Mouse (Mus musculus): ENCODE measurements around the gene Lyplal1. TPM values are rescaled to one million over a fixed set of nuclear protein-coding genes. Genes with fewer than 3 reads are reported as not detected.

Gene Lyplal1
- polyA plus RNA-seq, 1 experiment from 2014 or later = 9.6 TPM

- Histone ChIP-seq H3K9ac (no peak overlapping the region), H3K9me3 (replicated peaks) (no peaks in the 10 kb centered on the region), H3K4me1 (peaks cover 4% of the 10 kb centered on the region), H3K4me3 (no peak overlapping the region), H3K4me2 (no peak overlapping the region), H3K36me3 (no peaks in the 10 kb centered on the region), H3K27ac (no peak overlapping the region), H3K27me3 (replicated peaks) (no peaks in the 10 kb centered on the region)
- no peak for ATAC-seq
- WGBS (ENCODE audit: insufficient replicate concordance) = 50% methylated on average over 5 of the region's 5 CpGs
These were observed 2.7 kb upstream of the Lyplal1 start for GRCm38 (mm10) chr1:186119856-186120255.

DNA sequence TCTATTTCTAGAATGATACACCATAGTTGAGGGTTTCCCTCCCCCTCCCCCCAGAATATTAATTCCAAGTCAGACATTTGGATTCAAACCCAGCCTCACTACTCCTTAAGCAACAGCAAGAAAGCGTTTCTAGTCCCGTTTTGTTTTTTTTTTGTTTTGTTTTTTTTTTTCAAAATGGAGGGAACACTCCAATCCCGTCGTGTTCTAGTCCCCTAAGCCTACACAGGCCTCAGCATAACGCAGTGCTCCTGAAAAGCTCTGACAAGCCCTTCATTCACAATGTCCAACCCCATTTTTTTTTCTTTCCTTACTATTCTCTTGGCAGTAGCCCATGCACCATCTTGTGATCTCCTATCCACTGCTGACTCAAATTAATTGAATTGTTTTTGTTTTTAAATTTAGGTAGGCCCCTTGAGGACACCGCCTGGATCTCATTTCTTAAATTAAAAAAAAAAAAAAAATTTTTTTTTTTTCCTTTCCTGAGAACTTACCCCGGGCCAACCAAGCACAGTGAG is 967 bp downstream of the Lyplal1 start:
- H3K9me3 ChIP-seq (replicated peaks) = no peaks in the 10 kb centered on the region
- H3K4me2 ChIP-seq = peak overlapping the region; percentile 77
- H3K4me3 ChIP-seq = peak overlapping the region; percentile 70; the same call in 1 of the 2 replicates
- H3K27ac ChIP-seq = no peak overlapping the region
- no peak overlapping the region for H3K9ac ChIP-seq
- H3K4me1 ChIP-seq = peaks cover 4% of the 10 kb centered on the region
- H3K36me3 ChIP-seq = peaks cover 6% of the 10 kb centered on the region; the same call in 1 of the 2 replicates
- no peak for ATAC-seq
- 74% methylated on average over 7 of the region's 7 CpGs for WGBS (ENCODE audit: insufficient replicate concordance)
- H3K27me3 ChIP-seq (replicated peaks) = no peaks in the 10 kb centered on the region

DNA sequence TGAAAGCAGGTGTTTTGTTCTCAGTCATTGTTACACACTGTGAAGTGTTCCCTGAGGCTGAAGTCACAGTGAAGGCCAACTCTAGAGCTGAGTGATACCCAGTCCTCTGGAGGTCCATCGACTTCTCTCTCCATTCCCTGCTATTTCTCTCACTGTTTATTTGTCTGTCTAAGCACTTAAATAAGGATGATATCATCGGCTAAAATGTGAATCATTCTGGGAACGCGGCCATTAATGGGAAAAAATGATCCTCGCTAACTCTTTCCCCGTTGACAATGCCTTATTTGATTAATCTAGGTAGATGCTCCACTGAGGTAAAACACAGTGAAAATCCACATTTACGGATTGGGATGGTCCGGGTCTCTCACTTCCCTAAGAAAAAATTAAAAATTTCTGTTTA is 14.8 kb downstream of the Lyplal1 start:
- Histone ChIP-seq H3K36me3 (no peaks in the 10 kb centered on the region), H3K27me3 (replicated peaks) (no peaks in the 10 kb centered on the region), H3K27ac (no peak overlapping the region), H3K4me1 (no peaks in the 10 kb centered on the region), H3K9ac (no peak overlapping the region), H3K9me3 (replicated peaks) (no peaks in the 10 kb centered on the region), H3K4me3 (no peak overlapping the region), H3K4me2 (no peak overlapping the region)
- 76% methylated on average over 8 of the region's 8 CpGs for WGBS (ENCODE audit: insufficient replicate concordance)
- no peak for ATAC-seq

DNA sequence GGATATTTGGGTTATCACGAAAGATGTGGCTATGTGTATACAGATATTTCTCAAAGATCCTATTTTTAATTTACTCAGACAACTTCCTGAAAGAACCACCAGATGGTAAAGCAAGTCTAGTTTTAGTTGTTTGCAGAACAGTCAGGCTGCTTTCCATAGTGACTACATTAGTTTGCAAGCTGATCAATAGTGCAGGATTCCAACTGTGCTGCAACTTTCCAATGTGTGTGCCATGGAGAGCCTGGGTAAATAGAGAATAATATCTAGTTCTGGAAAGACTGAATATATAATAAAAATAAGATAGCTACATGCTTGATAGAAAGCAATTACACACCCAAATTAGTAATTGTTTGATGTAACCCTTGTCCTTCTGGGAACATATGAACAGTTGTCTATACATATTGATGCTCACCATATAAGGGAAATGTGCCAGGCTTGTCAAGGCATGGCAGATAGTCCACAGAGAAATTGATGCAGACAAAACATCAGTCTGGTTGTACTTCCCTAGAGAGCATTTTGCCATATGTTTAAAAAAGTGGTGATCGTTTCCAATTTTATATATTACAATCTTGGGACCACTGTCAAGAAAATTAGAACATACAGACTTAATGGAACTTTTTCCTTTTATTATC is 50.7 kb downstream of the Lyplal1 start:
- WGBS (ENCODE audit: insufficient replicate concordance) = 66% methylated on average over 2 of the region's 2 CpGs
- H3K27ac ChIP-seq = no peak overlapping the region
- no peak overlapping the region for H3K9ac ChIP-seq
- no peaks in the 10 kb centered on the region for H3K9me3 ChIP-seq (replicated peaks)
- H3K4me3 ChIP-seq = no peak overlapping the region
- H3K4me2 ChIP-seq = no peak overlapping the region
- no peaks in the 10 kb centered on the region for H3K4me1 ChIP-seq
- ATAC-seq = no peak
- no peaks in the 10 kb centered on the region for H3K36me3 ChIP-seq
- H3K27me3 ChIP-seq (replicated peaks) = no peaks in the 10 kb centered on the region

DNA sequence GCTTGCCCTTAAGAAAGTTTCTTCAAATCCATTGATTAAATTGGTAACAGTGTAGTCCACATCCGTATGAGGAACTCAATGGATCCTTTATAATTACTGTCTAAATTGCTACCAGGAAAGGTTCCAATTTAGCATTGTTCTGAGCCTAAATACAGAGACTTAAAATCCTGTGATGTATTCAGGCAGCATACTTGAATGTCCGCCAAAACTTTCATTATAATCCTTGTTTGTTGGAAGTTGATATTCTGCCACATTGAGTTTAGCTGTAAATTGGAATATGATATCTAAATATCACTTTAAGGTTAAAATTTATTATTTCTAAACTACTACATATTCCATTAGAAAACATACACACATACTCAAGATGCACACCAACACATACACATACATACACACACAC is 57.1 kb downstream of the Lyplal1 start:
- no peak overlapping the region for H3K27ac ChIP-seq
- no peak for ATAC-seq
- H3K4me3 ChIP-seq = no peak overlapping the region
- H3K9ac ChIP-seq = no peak overlapping the region
- no peaks in the 10 kb centered on the region for H3K9me3 ChIP-seq (replicated peaks)
- H3K4me2 ChIP-seq = no peak overlapping the region
- no peaks in the 10 kb centered on the region for H3K36me3 ChIP-seq
- H3K27me3 ChIP-seq (replicated peaks) = no peaks in the 10 kb centered on the region
- H3K4me1 ChIP-seq = no peaks in the 10 kb centered on the region
- 70% methylated on average over 2 of the region's 2 CpGs for WGBS (ENCODE audit: insufficient replicate concordance)

DNA sequence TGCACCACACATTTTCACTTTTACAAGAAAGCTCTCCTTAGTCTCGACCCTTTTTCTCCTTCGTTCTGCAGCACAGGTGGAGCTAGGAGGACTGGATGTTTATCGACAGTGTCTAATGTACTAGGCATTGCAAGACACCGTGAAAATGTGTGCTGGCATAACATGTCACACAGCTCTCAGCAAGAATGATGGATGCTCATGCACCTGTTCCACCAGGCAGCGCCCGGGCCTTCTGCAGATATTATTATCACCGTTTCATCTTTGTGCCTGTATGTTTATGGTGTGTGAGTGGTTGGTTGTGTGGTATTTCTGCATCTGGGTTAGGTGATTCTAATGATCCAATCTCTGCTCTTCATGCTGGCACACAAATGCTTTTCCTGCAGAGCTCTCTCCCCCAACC is 62.9 kb downstream of the Lyplal1 start:
- Histone ChIP-seq H3K4me2 (no peak overlapping the region), H3K4me1 (no peaks in the 10 kb centered on the region), H3K4me3 (no peak overlapping the region), H3K27me3 (replicated peaks) (no peaks in the 10 kb centered on the region), H3K27ac (no peak overlapping the region), H3K36me3 (no peaks in the 10 kb centered on the region), H3K9ac (no peak overlapping the region), H3K9me3 (replicated peaks) (no peaks in the 10 kb centered on the region)
- no peak for ATAC-seq
- whole genome bisulfite sequencing (ENCODE audit: insufficient replicate concordance) = 75% methylated on average over 7 of the region's 7 CpGs

DNA sequence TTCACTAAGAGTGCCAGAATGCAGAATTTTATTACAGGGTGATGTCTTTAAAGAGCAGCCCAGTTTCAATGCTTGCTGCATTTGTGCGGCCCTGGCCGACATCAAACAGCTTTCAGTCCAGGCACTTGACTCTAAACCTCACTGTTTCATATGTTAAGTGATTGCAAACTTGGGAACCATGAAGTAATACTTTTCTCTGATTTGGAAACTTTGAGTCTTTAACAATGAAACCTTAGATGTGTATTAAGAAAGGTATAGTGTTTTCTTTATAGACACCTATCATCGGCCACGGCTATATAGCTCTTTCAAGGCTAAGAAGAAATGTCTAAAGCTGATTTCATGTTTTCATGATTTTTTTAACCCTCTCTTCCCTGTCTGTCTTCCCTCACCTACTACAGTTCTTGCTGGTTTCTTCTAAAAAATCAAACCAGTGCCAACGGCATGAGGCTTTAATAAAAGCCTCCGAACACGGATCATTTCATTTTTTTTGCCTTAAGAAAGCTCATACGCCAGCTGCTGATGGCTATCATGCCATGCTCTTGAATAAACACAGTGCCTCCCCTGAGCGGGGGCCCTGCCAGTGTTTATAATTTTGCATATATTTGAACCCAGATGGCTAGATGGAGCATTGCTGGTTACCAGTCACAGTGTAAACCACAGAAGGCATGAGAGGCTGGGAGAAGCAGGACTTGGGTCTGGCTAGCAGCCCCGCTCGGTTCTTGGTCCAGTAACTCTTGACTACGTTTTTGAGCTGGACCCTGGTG is 63.6 kb downstream of the Lyplal1 start:
- 73% methylated on average over 12 of the region's 12 CpGs for WGBS (ENCODE audit: insufficient replicate concordance)
- Histone ChIP-seq H3K4me2 (no peak overlapping the region), H3K4me1 (no peaks in the 10 kb centered on the region), H3K36me3 (no peaks in the 10 kb centered on the region), H3K4me3 (no peak overlapping the region), H3K27me3 (replicated peaks) (no peaks in the 10 kb centered on the region), H3K27ac (no peak overlapping the region), H3K9me3 (replicated peaks) (no peaks in the 10 kb centered on the region), H3K9ac (no peak overlapping the region)
- ATAC-seq = no peak

DNA sequence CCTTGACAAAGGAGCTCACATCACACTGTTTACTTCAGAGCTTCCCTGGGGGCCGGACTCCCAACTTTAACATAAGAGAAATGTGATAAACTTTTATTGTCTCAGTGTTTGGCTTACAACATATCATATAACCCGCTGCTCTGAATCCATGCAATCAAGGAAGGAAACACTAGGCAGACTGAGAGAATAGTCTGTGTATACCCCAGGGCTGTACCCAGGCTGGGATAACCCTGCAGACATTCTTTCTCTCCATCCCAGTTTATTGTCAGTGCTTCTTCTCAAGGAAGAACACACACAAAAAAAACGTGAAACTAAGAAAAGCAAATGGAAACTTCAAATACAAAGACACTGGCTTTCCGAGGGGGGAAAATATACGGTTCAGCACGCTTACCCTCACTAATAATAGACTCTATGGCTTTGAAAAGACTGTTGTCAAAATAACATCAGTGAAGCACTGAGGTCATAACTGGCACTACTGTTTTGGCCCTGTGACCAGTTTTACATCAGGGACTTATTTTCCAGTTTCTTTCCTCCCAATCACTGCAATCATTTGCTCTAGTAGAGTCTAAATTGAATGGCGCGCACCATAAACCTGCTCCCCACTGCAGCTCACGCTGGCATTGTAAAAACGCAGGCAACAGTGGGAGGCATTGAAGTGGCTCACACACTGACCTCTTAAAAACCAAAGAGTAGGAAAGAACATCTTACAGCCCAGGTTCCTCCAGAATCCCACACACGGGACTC is 73.2 kb downstream of the Lyplal1 start:
- ATAC-seq = no peak
- Histone ChIP-seq H3K4me2 (no peak overlapping the region), H3K27ac (no peak overlapping the region), H3K9me3 (replicated peaks) (no peaks in the 10 kb centered on the region), H3K9ac (no peak overlapping the region), H3K4me1 (no peaks in the 10 kb centered on the region), H3K4me3 (no peak overlapping the region), H3K27me3 (replicated peaks) (no peaks in the 10 kb centered on the region), H3K36me3 (no peaks in the 10 kb centered on the region)
- 75% methylated on average over 11 of the region's 11 CpGs for WGBS (ENCODE audit: insufficient replicate concordance)

DNA sequence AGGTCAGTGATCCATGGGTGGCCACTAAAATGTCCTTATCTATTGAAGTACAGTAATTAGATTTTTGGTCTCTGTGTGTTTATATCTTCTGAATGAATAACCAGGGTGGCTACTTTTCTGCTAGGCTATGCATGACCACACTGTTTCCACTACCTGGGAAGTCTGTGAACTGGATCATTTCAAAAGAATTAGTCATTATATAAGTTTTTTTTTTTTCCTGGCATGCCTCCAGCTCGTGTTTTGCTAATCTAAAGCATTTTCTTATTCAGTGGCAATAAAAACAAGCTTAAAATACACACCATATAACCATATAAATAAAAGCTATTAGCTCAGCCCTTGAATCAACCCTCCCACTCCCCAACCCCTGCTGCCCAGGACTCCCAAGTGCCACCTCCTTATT is 75.3 kb downstream of the Lyplal1 start:
- Histone ChIP-seq H3K9ac (no peak overlapping the region), H3K4me3 (no peak overlapping the region), H3K27ac (no peak overlapping the region), H3K4me1 (no peaks in the 10 kb centered on the region), H3K4me2 (no peak overlapping the region), H3K27me3 (replicated peaks) (no peaks in the 10 kb centered on the region), H3K36me3 (no peaks in the 10 kb centered on the region), H3K9me3 (replicated peaks) (no peaks in the 10 kb centered on the region)
- WGBS (ENCODE audit: insufficient replicate concordance) = 52% methylated on average over 1 of the region's 1 CpGs
- no peak for ATAC-seq

Data from liver, embryonic 12.5 days (tissue).